Mouse (Mus musculus) intestine, embryonic 15.5 days (tissue): ENCODE data around the gene Kmo. TPM values are rescaled to one million over a fixed set of nuclear protein-coding genes. Genes with fewer than 3 reads are reported as not detected.

Source experiments
- polyA plus RNA-seq: library from polyadenylated mRNA; unstranded; fragments of >200 nt; fragmentation: Nextera tagmentation; extraction: Ambion mirVana; gene quantifications from 2 replicates; pipeline ENCODE4 v1.2.1, GENCODE M21; 2015

Kmo gene
- polyA plus RNA-seq, 1 experiment from 2014 or later: 0.75 TPM

Other genes with a start within 250 kb of the Kmo start
- 1.6 and 1.8 TPM in 2 replicates for gene Rgs7, start 127.9 kb upstream of the Kmo start, polyA plus RNA-seq
- gene Fh1, start 5.3 kb downstream of the Kmo start, polyA plus RNA-seq: 155 and 163 TPM in 2 replicates
- gene Opn3, start 72.4 kb downstream of the Kmo start, polyA plus RNA-seq: 6.5 and 7.1 TPM in 2 replicates
- 2.4 and 2.6 TPM in 2 replicates for gene Chml, start 72.5 kb downstream of the Kmo start, polyA plus RNA-seq
- gene Wdr64, start 78.2 kb downstream of the Kmo start, polyA plus RNA-seq: not detected in 2 replicates